15 mouse cellular contexts compared by ENCODE assay signal in genomic region chr11:24149462-24150220, GRCm38 (mm10).
DNase-seq lines count a peak whose midpoint lies in the region; ATAC-seq and TF ChIP-seq lines count a peak whose summit lies in the region.
"Had no signal": no experiment of that assay in that cellular context is flagged by ENCODE, and none has a peak within 500 bp of the region (broad histone marks: within the 10 kb centered on the region; RNA-seq: fewer than 3 reads in every experiment).

No protein-coding gene starts in this region.

- in situ Hi-C loops in CH12.LX (cut with MboI; ENCODE audit: low pct_ligation_motif_present, low pct_unique_long_range_greater_than_20kb, low sequenced_read_pairs): no loop called here

- no peak overlapping the region for H3K4me3 ChIP-seq in kidney, postnatal 0 days (replicated peaks; ENCODE audit: low read depth, low read length)
- no peak overlapping the region for H3K4me3 ChIP-seq in CH12.LX (replicated peaks in 1 of 3; ENCODE audit: low read depth in 2 of 3, low read length in 2 of 3, poor library complexity in 1 of 3)
- no peak overlapping the region for H3K4me3 ChIP-seq in liver, embryonic 14.5 days (ENCODE audit: insufficient read depth in 1 of 2, low read depth in 2 of 2, low read length in 2 of 2)
- H3K4me3 ChIP-seq: forebrain, embryonic 12.5 days; heart, embryonic 15.5 days; hindbrain, embryonic 15.5 days; kidney, embryonic 15.5 days; myocyte had no signal

- no peak for TF ChIP-seq POLR2A in CH12.LX (IDR thresholded peaks at IDR 0.05; ENCODE audit: low read depth, low read length)

- no peaks in the 10 kb centered on the region for H3K36me3 ChIP-seq in kidney, postnatal 0 days (ENCODE audit: insufficient read depth, low read length)
- peaks cover 0 to 78% of the 10 kb centered on the region in 2 experiments for H3K36me3 ChIP-seq in CH12.LX (replicated peaks in 1 of 2; ENCODE audit: control insufficient read depth in 1 of 2, insufficient read depth in 1 of 2, low read length in 1 of 2)
- H3K36me3 ChIP-seq in liver, embryonic 14.5 days (replicated peaks; ENCODE audit: control insufficient read depth, insufficient read depth, low read depth): peaks cover 6% of the 10 kb centered on the region
- H3K36me3 ChIP-seq: heart, embryonic 15.5 days; hindbrain, embryonic 15.5 days; kidney, embryonic 15.5 days had no signal

- H3K27ac ChIP-seq in kidney, postnatal 0 days: no peak overlapping the region
- no peak overlapping the region for H3K27ac ChIP-seq in CH12.LX (ENCODE audit: insufficient read depth, low read depth)
- H3K27ac ChIP-seq in liver, embryonic 14.5 days: 0 out of 2 replicates have a peak overlapping the region, but pooled peaks have one; percentile 60
- H3K27ac ChIP-seq: forebrain, embryonic 12.5 days; heart, embryonic 15.5 days; hindbrain, embryonic 15.5 days; kidney, embryonic 15.5 days had no signal

- H3K79me2 ChIP-seq in CH12.LX (replicated peaks; ENCODE audit: control insufficient read depth, extremely low read depth, insufficient read depth, poor library complexity, severe bottlenecking): no peaks in the 10 kb centered on the region

- DNase-seq in kidney, postnatal 0 days (ENCODE audit: low spot score): no peak
- no peak for DNase-seq in kidney, postnatal 10 days
- peak; percentile 44 for DNase-seq in CH12.LX (ENCODE audit: extremely low read depth)
- peak; percentile 27 for DNase-seq in adrenal gland, adult 8-10 months
- DNase-seq in liver, embryonic 14.5 days (ENCODE audit: low read depth in 3 of 3, low spot score in 3 of 3): no peak
- no peak for DNase-seq in lung, postnatal 14 days
- no peak for DNase-seq in embryo, embryonic 11 days
- DNase-seq: cerebellum, adult 2 months; gastrocnemius, postnatal 14 days; right cerebral cortex, postnatal 4 days had no signal

- no peaks in the 10 kb centered on the region for H3K9me3 ChIP-seq in kidney, postnatal 0 days (replicated peaks; ENCODE audit: low read length)
- no peaks in the 10 kb centered on the region for H3K9me3 ChIP-seq in CH12.LX (replicated peaks; ENCODE audit: low read length)
- no peaks in the 10 kb centered on the region for H3K9me3 ChIP-seq in liver, embryonic 14.5 days (ENCODE audit: control insufficient read depth, low read length)
- H3K9me3 ChIP-seq: forebrain, embryonic 12.5 days; heart, embryonic 15.5 days; hindbrain, embryonic 15.5 days; kidney, embryonic 15.5 days had no signal

- peak; percentile 33 for TF ChIP-seq CTCF in kidney, postnatal 0 days (IDR thresholded peaks at IDR 0.05; ENCODE audit: low read depth)
- peak in 1 of 2 experiments; percentile 18; a peak in 2 of 4 replicates for TF ChIP-seq CTCF in CH12.LX (conservative IDR thresholded peaks at IDR 0.05 in 1 of 2, IDR thresholded peaks at IDR 0.05 in 1 of 2; ENCODE audit: low read depth in 2 of 2, low read length in 2 of 2)
- no peak for TF ChIP-seq CTCF in liver, embryonic 14.5 days (IDR thresholded peaks at IDR 0.05; ENCODE audit: low read depth)

- no peaks in the 10 kb centered on the region for H3K27me3 ChIP-seq in kidney, postnatal 0 days (ENCODE audit: insufficient read depth, low read length)
- no peaks in the 10 kb centered on the region for H3K27me3 ChIP-seq in CH12.LX (replicated peaks)
- H3K27me3 ChIP-seq in liver, embryonic 14.5 days (ENCODE audit: control insufficient read depth, insufficient read depth, low read length): no peaks in the 10 kb centered on the region
- H3K27me3 ChIP-seq: forebrain, embryonic 12.5 days; heart, embryonic 15.5 days; hindbrain, embryonic 15.5 days; kidney, embryonic 15.5 days had no signal

- ATAC-seq in kidney, postnatal 0 days (replicated peaks; ENCODE audit: low FRiP score, low read depth): no peak
- no peak for ATAC-seq in liver, embryonic 14.5 days (ENCODE audit: insufficient read depth)

- H3K9ac ChIP-seq in kidney, postnatal 0 days (ENCODE audit: low read depth, low read length): no peak overlapping the region
- no peak overlapping the region for H3K9ac ChIP-seq in CH12.LX (ENCODE audit: insufficient read depth, low read depth)
- no peak overlapping the region for H3K9ac ChIP-seq in liver, embryonic 14.5 days (replicated peaks)
- H3K9ac ChIP-seq: forebrain, embryonic 12.5 days; heart, embryonic 15.5 days; hindbrain, embryonic 15.5 days; kidney, embryonic 15.5 days had no signal

- TF ChIP-seq EP300 in CH12.LX (IDR thresholded peaks at IDR 0.05; ENCODE audit: low read length): no peak
- no peak for TF ChIP-seq EP300 in liver, embryonic 14.5 days (IDR thresholded peaks at IDR 0.05; ENCODE audit: low read depth)

- 65% methylated on average over 9 of the region's 9 CpGs for WGBS in kidney, postnatal 0 days
- 78% methylated on average over 9 of the region's 9 CpGs for WGBS in liver, embryonic 14.5 days (ENCODE audit: insufficient replicate concordance)

- H3K4me1 ChIP-seq in kidney, postnatal 0 days (replicated peaks; ENCODE audit: insufficient read depth, low read length): no peaks in the 10 kb centered on the region
- H3K4me1 ChIP-seq in CH12.LX (ENCODE audit: control insufficient read depth in 1 of 2, insufficient read depth in 2 of 2): peaks cover 13 to 100% of the 10 kb centered on the region in 2 experiments
- H3K4me1 ChIP-seq in liver, embryonic 14.5 days (replicated peaks; ENCODE audit: control insufficient read depth in 2 of 2, insufficient read depth in 2 of 2, low read length in 1 of 2): peaks cover 20 to 37% of the 10 kb centered on the region in 2 experiments

- dilution Hi-C loops in CH12.LX (cut with MboI; ENCODE audit: extremely low pct_ligation_motif_present, extremely low pct_unique_long_range_greater_than_20kb, low sequenced_read_pairs): no loop called here

- peak; percentile 36 for TF ChIP-seq RAD21 in CH12.LX (IDR thresholded peaks at IDR 0.05; ENCODE audit: low read depth, low read length)

- H3K4me2 ChIP-seq in kidney, postnatal 0 days (ENCODE audit: low read length): no peak overlapping the region
- no peak overlapping the region for H3K4me2 ChIP-seq in CH12.LX (ENCODE audit: insufficient read depth, low read depth, poor library complexity, severe bottlenecking)
- H3K4me2 ChIP-seq in liver, embryonic 14.5 days (ENCODE audit: low read depth): no peak overlapping the region
- H3K4me2 ChIP-seq: forebrain, embryonic 12.5 days; heart, embryonic 15.5 days; hindbrain, embryonic 15.5 days; kidney, embryonic 15.5 days had no signal

TF ChIP-seq in CH12.LX, 34 proteins besides CTCF, POLR2A, EP300 and RAD21:
- TF ChIP-seq SMC3 (IDR thresholded peaks at IDR 0.05; ENCODE audit: low read depth, low read length) (peak; percentile 14; the same call in 1 of the 2 replicates), JUND (conservative IDR thresholded peaks at IDR 0.05; ENCODE audit: low read depth, low read length) (no peak)

Comparison
In these comparisons a context has a peak if more than half of its experiments do, and no peak if none do; other contexts are left out.
1. DNase-seq: peak in CH12.LX (single experiment) and adrenal gland, adult 8-10 months (single experiment); none in kidney, postnatal 0 days (single experiment), kidney, postnatal 10 days (single experiment), liver, embryonic 14.5 days (0 of 3), lung, postnatal 14 days (single experiment) and embryo, embryonic 11 days (single experiment).